Mouse (Mus musculus) ES-Bruce4 (cell line): ENCODE measurements around the gene Ppp1r2. TPM values are rescaled to one million over a fixed set of nuclear protein-coding genes. Genes with fewer than 3 reads are reported as not detected.

Source experiments
- H3K27ac ChIP-seq: 2 replicates; pipeline ENCODE4 v1.5.1; 2012; ENCODE audit warnings: low read length, inconsistent platforms; ENCODE audit not compliant: insufficient read depth
- H3K27me3 ChIP-seq: 2 replicates; pipeline ENCODE4 v1.6.1; 2012; ENCODE audit warnings: mild to moderate bottlenecking, low read length, inconsistent platforms; ENCODE audit not compliant: control insufficient read depth, poor library complexity, insufficient read depth, severe bottlenecking
- H3K36me3 ChIP-seq: 2 replicates; pipeline ENCODE4 v1.6.1; 2012; ENCODE audit warnings: inconsistent platforms, mild to moderate bottlenecking, low read length, moderate library complexity; ENCODE audit not compliant: control insufficient read depth, poor library complexity, insufficient read depth, severe bottlenecking
- H3K4me1 ChIP-seq: one replicate; pipeline ENCODE4 v1.8.1; 2011; ENCODE audit warnings: low read length; ENCODE audit not compliant: control insufficient read depth, insufficient read depth
- H3K4me3 ChIP-seq: 2 replicates; pipeline ENCODE4 v1.5.1; 2011; ENCODE audit warnings: low read depth, mild to moderate bottlenecking, low read length
- H3K9ac ChIP-seq: 2 replicates; pipeline ENCODE4 v1.6.1; 2012; ENCODE audit warnings: low read depth, mild to moderate bottlenecking, inconsistent platforms; ENCODE audit not compliant: poor library complexity, severe bottlenecking
- H3K9me3 ChIP-seq: replicated peaks from 2 replicates; pipeline ENCODE4 v1.6.1; 2012; ENCODE audit warnings: mild to moderate bottlenecking, low read length, inconsistent platforms; ENCODE audit not compliant: control insufficient read depth, poor library complexity, insufficient read depth, severe bottlenecking
- CTCF ChIP-seq: IDR thresholded peaks from one replicate; pipeline ENCODE4 v1.8.1; 2011; ENCODE audit warnings: low read depth, low read length
- EP300 ChIP-seq: IDR thresholded peaks from 2 replicates; pipeline ENCODE4 v1.6.1; 2011; ENCODE audit warnings: low read depth, low read length; ENCODE audit not compliant: insufficient read depth
- POLR2A ChIP-seq: IDR thresholded peaks from one replicate; pipeline ENCODE4 v1.8.1; 2011; ENCODE audit warnings: low read length; ENCODE audit not compliant: insufficient read depth
- polyA plus RNA-seq: library from polyadenylated mRNA; stranded (reverse); fragments of >200 nt; gene quantifications from 2 replicates; pipeline ENCODE4 v1.2.4, GENCODE M21; 2011; ENCODE audit warnings: low read depth; ENCODE audit not compliant: missing spikeins, insufficient read depth, insufficient read length

The Ppp1r2 gene
- polyA plus RNA-seq, 1 experiment, result 75.6 TPM

GRCm38 (mm10) chr16:31233541-31234339, 41.3 kb downstream of the Ppp1r2 start:
- no peak overlapping the region for H3K9ac ChIP-seq
- H3K4me3 ChIP-seq, result no peak overlapping the region
- H3K36me3 ChIP-seq, result no peaks in the 10 kb centered on the region
- no peaks in the 10 kb centered on the region for H3K4me1 ChIP-seq
- H3K27me3 ChIP-seq, result no peaks in the 10 kb centered on the region
- H3K9me3 ChIP-seq, result no peaks in the 10 kb centered on the region
- H3K27ac ChIP-seq, result no peak overlapping the region
- TF ChIP-seq CTCF (no peak), EP300 (no peak)

GRCm38 (mm10) chr16:31233167-31233498, 41.9 kb downstream of the Ppp1r2 start:
- H3K9ac ChIP-seq, result no peak overlapping the region
- H3K9me3 ChIP-seq, result no peaks in the 10 kb centered on the region
- no peak overlapping the region for H3K4me3 ChIP-seq
- H3K4me1 ChIP-seq, result no peaks in the 10 kb centered on the region
- TF ChIP-seq EP300 (no peak), CTCF (no peak), POLR2A (no peak)
- no peaks in the 10 kb centered on the region for H3K27me3 ChIP-seq
- H3K36me3 ChIP-seq, result no peaks in the 10 kb centered on the region
- H3K27ac ChIP-seq, result no peak overlapping the region

GRCm38 (mm10) chr16:31232491-31233166, 42.4 kb downstream of the Ppp1r2 start:
- H3K4me1 ChIP-seq, result no peaks in the 10 kb centered on the region
- no peaks in the 10 kb centered on the region for H3K9me3 ChIP-seq
- no peaks in the 10 kb centered on the region for H3K27me3 ChIP-seq
- H3K4me3 ChIP-seq, result no peak overlapping the region
- TF ChIP-seq EP300, result no peak
- no peak for TF ChIP-seq CTCF
- TF ChIP-seq POLR2A, result no peak
- H3K9ac ChIP-seq, result no peak overlapping the region
- no peak overlapping the region for H3K27ac ChIP-seq
- no peaks in the 10 kb centered on the region for H3K36me3 ChIP-seq

DNA sequence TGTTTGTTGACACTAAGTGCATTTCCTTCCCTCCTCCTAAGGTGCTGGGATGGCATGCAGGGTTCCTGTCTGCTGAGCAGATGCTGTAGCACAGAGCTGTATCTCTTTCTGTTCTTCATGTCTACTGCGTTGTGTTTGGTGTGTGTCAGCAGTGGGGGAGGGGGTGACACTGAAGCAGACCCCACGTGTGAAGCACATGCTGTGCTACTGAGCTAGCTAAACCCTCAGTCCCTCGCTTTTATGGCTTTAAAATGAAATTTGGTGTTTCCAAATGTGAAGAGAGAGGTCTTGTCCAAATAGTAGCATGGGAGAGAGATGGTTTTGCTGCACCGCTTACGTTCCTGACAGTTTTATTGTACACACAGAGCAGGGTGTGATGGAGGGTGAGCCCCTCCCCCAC, 43.5 kb downstream of the Ppp1r2 start:
- Histone ChIP-seq H3K9me3 (no peaks in the 10 kb centered on the region), H3K27me3 (no peaks in the 10 kb centered on the region)
- TF ChIP-seq POLR2A, result no peak
- TF ChIP-seq CTCF, result no peak

GRCm38 (mm10) chr16:31227746-31228145, 47.3 kb downstream of the Ppp1r2 start:
- no peak for TF ChIP-seq POLR2A
- TF ChIP-seq EP300, result no peak
- no peak for TF ChIP-seq CTCF
- H3K27me3 ChIP-seq, result no peaks in the 10 kb centered on the region

More for the DNA sequence above, 43.5 kb downstream of the Ppp1r2 start:
- Histone ChIP-seq H3K9ac (no peak overlapping the region), H3K4me3 (no peak overlapping the region), H3K27ac (no peak overlapping the region), H3K4me1 (no peaks in the 10 kb centered on the region), H3K36me3 (no peaks in the 10 kb centered on the region)

GRCm38 (mm10) chr16:31215271-31215670, 59.8 kb downstream of the Ppp1r2 start:
- TF ChIP-seq CTCF, result no peak
- TF ChIP-seq EP300, result no peak
- no peak for TF ChIP-seq POLR2A
- Histone ChIP-seq H3K9ac (no peak overlapping the region), H3K4me1 (no peaks in the 10 kb centered on the region), H3K27ac (no peak overlapping the region), H3K4me3 (no peak overlapping the region), H3K27me3 (no peaks in the 10 kb centered on the region), H3K36me3 (no peaks in the 10 kb centered on the region), H3K9me3 (no peaks in the 10 kb centered on the region; the same call in none of the 2 replicates)

More at GRCm38 (mm10) chr16:31227746-31228145, 47.3 kb downstream of the Ppp1r2 start:
- H3K4me3 ChIP-seq, result no peak overlapping the region
- no peaks in the 10 kb centered on the region for H3K36me3 ChIP-seq
- H3K27ac ChIP-seq, result no peak overlapping the region
- no peak overlapping the region for H3K9ac ChIP-seq
- H3K9me3 ChIP-seq, result no peaks in the 10 kb centered on the region
- H3K4me1 ChIP-seq, result no peaks in the 10 kb centered on the region
